Mouse (Mus musculus) lung, postnatal 0 days (tissue): ENCODE results near the gene Atp13a3.

Experiments
- CTCF ChIP-seq: IDR thresholded peaks from 2 replicates; pipeline ENCODE4 v1.5.1; 2016; ENCODE audit warnings: antibody characterized with exemption, mild to moderate bottlenecking
- EP300 ChIP-seq: IDR thresholded peaks from 2 replicates; pipeline ENCODE4 v1.6.1; 2016; ENCODE audit warnings: antibody characterized with exemption, mild to moderate bottlenecking, control low read depth

- TF ChIP-seq CTCF (peak; percentile 93), EP300 (no peak)
These were observed 31.5 kb downstream of the Atp13a3 start for GRCm38 (mm10) chr16:30374266-30374665.
